Mouse (Mus musculus): ENCODE results near the gene Cbfa2t2. TPM values are rescaled to one million over a fixed set of nuclear protein-coding genes. Genes with fewer than 3 reads are reported as not detected.

The Cbfa2t2 gene
- polyA plus RNA-seq, 1 experiment from 2014 or later: 10.3 TPM

DNA sequence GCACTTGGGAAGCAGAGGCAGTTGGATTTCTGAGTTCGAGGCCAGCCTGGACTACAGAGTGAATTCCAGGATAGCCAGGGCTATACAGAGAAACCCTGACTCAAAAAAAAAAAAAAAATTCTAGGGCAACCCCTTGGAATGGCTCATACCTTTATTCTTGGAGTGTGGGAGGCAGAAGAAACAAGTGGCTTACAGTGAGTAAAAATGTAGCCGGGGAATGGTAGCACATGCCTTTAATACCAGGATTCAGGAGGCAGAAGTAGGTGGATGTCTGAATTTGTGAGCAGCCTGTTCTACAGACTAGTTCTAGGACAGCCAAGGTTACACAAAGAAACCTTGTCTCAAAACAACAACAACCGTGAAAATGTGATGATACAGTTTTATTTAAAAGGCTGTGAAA, 64.5 kb downstream of the Cbfa2t2 start:
- no peak overlapping the region for H3K4me2 ChIP-seq (replicated peaks; ENCODE audit: low read depth)
- no peaks in the 10 kb centered on the region for H3K27me3 ChIP-seq (ENCODE audit: control insufficient read depth, insufficient read depth, low read length)
- H3K9ac ChIP-seq (ENCODE audit: low read length): no peak overlapping the region
- WGBS: 93% methylated on average over 3 of the region's 3 CpGs
- no peaks in the 10 kb centered on the region for H3K4me1 ChIP-seq (replicated peaks; ENCODE audit: control insufficient read depth, insufficient read depth)
- no peak overlapping the region for H3K4me3 ChIP-seq (ENCODE audit: low read depth, low read length)
- no peak for ATAC-seq (ENCODE audit: low FRiP score, low TSS enrichment)
- no peaks in the 10 kb centered on the region for H3K36me3 ChIP-seq (ENCODE audit: control insufficient read depth, insufficient read depth, low read length)
- no peak overlapping the region for H3K27ac ChIP-seq (replicated peaks)
- no peaks in the 10 kb centered on the region for H3K9me3 ChIP-seq (ENCODE audit: control insufficient read depth, low read length)
- no peak for DNase-seq (ENCODE audit: low spot score)
- TF ChIP-seq CTCF (IDR thresholded peaks at IDR 0.05; ENCODE audit: low read depth) (no peak), EP300 (optimal IDR thresholded peaks at IDR 0.05) (no peak)

DNA sequence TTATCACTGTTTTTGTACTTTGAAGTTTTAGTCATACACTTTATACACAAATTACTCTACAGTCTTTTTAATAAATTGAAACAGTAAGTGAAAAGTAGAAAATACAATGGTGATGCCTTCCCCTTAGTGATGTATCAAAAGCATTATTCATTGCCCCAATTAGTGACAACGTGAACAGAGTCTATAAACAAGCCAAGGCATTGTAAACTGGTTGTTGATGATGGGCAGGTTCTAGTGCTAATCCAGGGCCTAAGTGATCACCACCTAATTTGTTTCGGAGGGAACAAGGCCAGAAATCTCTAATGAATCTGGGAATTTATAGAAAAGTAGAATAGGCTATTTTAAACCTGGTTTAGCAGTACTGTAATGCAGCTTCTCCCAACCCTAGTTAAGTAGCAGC, 70.8 kb downstream of the Cbfa2t2 start:
- Histone ChIP-seq H3K9ac (ENCODE audit: low read length) (no peak overlapping the region), H3K27ac (replicated peaks) (no peak overlapping the region), H3K4me3 (ENCODE audit: low read depth, low read length) (no peak overlapping the region), H3K4me2 (replicated peaks; ENCODE audit: low read depth) (no peak overlapping the region), H3K27me3 (ENCODE audit: control insufficient read depth, insufficient read depth, low read length) (no peaks in the 10 kb centered on the region), H3K4me1 (replicated peaks; ENCODE audit: control insufficient read depth, insufficient read depth) (no peaks in the 10 kb centered on the region), H3K36me3 (ENCODE audit: control insufficient read depth, insufficient read depth, low read length) (peaks cover 3% of the 10 kb centered on the region; the same call in 1 of the 2 replicates), H3K9me3 (ENCODE audit: control insufficient read depth, low read length) (no peaks in the 10 kb centered on the region)
- DNase-seq (ENCODE audit: low spot score): no peak
- ATAC-seq (ENCODE audit: low FRiP score, low TSS enrichment): no peak
- TF ChIP-seq EP300 (optimal IDR thresholded peaks at IDR 0.05): no peak
- no peak for TF ChIP-seq CTCF (IDR thresholded peaks at IDR 0.05; ENCODE audit: low read depth)
- WGBS: 71% methylated on average over 2 of the region's 2 CpGs

DNA sequence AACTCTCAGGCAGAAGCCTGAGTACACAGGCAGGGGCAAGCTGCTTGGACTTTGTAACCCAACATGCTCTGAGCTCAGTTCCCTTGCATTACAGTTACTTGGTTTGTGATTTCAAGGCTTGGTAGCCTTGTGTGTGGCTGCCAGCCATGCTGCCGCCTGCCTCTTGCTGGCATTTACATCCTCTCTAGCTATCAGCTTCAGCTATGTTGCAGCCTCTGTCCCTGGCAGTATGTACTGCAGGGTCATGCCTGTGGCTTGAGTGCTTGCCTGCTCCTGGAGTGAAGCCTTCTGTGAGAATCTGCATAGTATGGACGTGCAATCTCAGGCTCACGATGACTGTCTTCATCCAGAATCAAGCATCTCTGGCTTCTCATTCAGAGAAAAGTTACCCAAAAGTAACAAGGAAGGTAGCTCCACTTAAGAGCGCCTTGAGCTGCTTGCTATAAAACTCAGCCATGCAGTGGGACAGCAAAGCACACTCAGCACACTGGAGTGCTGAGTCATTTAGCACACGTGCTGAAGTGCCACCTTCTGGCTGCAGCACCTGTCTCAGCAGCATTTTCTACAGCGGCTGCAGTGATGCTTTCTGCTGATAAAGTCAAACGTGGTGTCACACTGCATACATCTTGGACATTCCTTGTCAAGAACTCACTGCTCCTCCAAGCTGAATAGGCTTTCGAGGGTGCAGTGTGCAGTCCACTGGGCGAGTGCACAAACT, 71.4 kb downstream of the Cbfa2t2 start:
- TF ChIP-seq CTCF (IDR thresholded peaks at IDR 0.05; ENCODE audit: low read depth): peak; percentile 61
- TF ChIP-seq EP300 (optimal IDR thresholded peaks at IDR 0.05): no peak
- Histone ChIP-seq H3K4me2 (replicated peaks; ENCODE audit: low read depth) (no peak overlapping the region), H3K4me1 (replicated peaks; ENCODE audit: control insufficient read depth, insufficient read depth) (no peaks in the 10 kb centered on the region), H3K36me3 (ENCODE audit: control insufficient read depth, insufficient read depth, low read length) (peaks cover 5% of the 10 kb centered on the region; the same call in 1 of the 2 replicates), H3K9me3 (ENCODE audit: control insufficient read depth, low read length) (no peaks in the 10 kb centered on the region), H3K27me3 (ENCODE audit: control insufficient read depth, insufficient read depth, low read length) (no peaks in the 10 kb centered on the region), H3K4me3 (ENCODE audit: low read depth, low read length) (no peak overlapping the region), H3K27ac (replicated peaks) (no peak overlapping the region), H3K9ac (ENCODE audit: low read length) (no peak overlapping the region)
- ATAC-seq (ENCODE audit: low FRiP score, low TSS enrichment) (peak; percentile 65), DNase-seq (ENCODE audit: low spot score) (peak; percentile 43)
- 70% methylated on average over 9 of the region's 9 CpGs for WGBS

DNA sequence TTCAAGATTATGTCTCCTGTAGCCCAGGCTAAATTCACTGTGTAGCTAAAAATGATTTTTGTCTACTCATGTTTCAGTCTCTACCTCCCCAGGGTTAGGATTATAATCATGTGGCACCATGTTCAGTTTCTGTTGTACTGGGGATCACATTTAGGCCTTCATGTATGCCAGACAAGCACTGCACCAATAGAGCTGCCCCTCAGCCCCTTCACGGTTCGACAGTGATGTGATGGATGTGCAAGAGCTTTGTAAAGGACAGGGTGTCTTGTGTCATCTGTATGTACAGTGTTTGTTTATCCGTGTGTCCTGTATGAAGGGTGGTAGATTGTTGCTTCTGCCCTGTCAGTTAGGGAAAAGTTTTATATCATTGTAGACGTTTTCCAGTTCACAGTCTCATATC, 72.2 kb downstream of the Cbfa2t2 start:
- no peak for DNase-seq (ENCODE audit: low spot score)
- Histone ChIP-seq H3K9me3 (ENCODE audit: control insufficient read depth, low read length) (no peaks in the 10 kb centered on the region), H3K4me2 (replicated peaks; ENCODE audit: low read depth) (no peak overlapping the region), H3K36me3 (ENCODE audit: control insufficient read depth, insufficient read depth, low read length) (peaks cover 5% of the 10 kb centered on the region; the same call in 1 of the 2 replicates), H3K27ac (replicated peaks) (no peak overlapping the region), H3K27me3 (ENCODE audit: control insufficient read depth, insufficient read depth, low read length) (no peaks in the 10 kb centered on the region), H3K4me3 (ENCODE audit: low read depth, low read length) (no peak overlapping the region), H3K9ac (ENCODE audit: low read length) (no peak overlapping the region), H3K4me1 (replicated peaks; ENCODE audit: control insufficient read depth, insufficient read depth) (no peaks in the 10 kb centered on the region)
- TF ChIP-seq CTCF (IDR thresholded peaks at IDR 0.05; ENCODE audit: low read depth): no peak
- TF ChIP-seq EP300 (optimal IDR thresholded peaks at IDR 0.05): no peak
- WGBS: 84% methylated on average over 4 of the region's 4 CpGs
- ATAC-seq (ENCODE audit: low FRiP score, low TSS enrichment): no peak

DNA sequence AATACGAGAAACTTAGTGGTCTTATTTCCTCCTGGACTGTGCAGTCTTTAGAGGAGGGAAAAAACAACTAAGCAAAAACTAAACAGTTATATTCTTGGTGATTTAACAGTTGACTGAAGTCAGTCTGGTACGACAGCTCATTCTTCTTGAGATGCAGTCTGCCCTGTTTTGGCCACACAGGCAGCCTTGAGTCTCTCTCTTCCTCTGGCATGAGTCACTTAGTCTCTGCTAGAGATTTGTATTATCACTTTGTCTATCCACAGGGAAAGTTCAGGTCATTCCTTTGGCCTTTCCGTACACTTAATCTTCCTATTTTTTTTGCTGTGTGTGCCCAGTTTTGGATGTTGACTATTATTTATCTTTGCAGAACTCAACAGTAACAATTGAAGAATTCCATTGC, 73.9 kb downstream of the Cbfa2t2 start:
- WGBS: 86% methylated on average over 3 of the region's 3 CpGs
- no peaks in the 10 kb centered on the region for H3K27me3 ChIP-seq (ENCODE audit: control insufficient read depth, insufficient read depth, low read length)
- no peak for DNase-seq (ENCODE audit: low spot score)
- no peaks in the 10 kb centered on the region for H3K9me3 ChIP-seq (ENCODE audit: control insufficient read depth, low read length)
- H3K4me2 ChIP-seq (replicated peaks; ENCODE audit: low read depth): no peak overlapping the region
- no peak overlapping the region for H3K4me3 ChIP-seq (ENCODE audit: low read depth, low read length)
- TF ChIP-seq EP300 (optimal IDR thresholded peaks at IDR 0.05) (no peak), CTCF (IDR thresholded peaks at IDR 0.05; ENCODE audit: low read depth) (no peak)
- ATAC-seq (ENCODE audit: low FRiP score, low TSS enrichment): no peak
- H3K27ac ChIP-seq (replicated peaks): no peak overlapping the region
- no peaks in the 10 kb centered on the region for H3K4me1 ChIP-seq (replicated peaks; ENCODE audit: control insufficient read depth, insufficient read depth)
- peaks cover 5% of the 10 kb centered on the region; the same call in 1 of the 2 replicates for H3K36me3 ChIP-seq (ENCODE audit: control insufficient read depth, insufficient read depth, low read length)
- no peak overlapping the region for H3K9ac ChIP-seq (ENCODE audit: low read length)

DNA sequence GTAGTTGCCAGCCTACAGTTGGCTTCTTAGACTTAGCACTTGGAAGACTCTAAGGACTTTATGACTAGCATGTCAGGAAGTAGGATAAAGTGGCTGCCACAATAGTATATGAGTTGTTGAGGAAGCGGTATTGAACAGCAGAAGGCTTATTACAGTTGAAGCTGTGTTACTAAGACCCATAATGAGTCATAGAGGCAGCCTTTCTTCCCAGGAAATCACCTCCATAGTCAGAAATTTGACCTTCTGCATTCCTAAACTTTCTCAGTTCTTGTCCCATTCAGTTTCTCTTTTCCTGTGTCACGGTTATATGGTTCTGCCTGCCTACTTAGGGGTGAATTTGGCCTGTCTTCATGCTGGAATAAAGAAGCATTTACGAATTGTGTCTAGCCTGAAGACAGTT, 80.7 kb downstream of the Cbfa2t2 start:
- 71% methylated on average over 3 of the region's 3 CpGs for WGBS
- H3K27me3 ChIP-seq (ENCODE audit: control insufficient read depth, insufficient read depth, low read length): no peaks in the 10 kb centered on the region
- ATAC-seq (ENCODE audit: low FRiP score, low TSS enrichment) (no peak), DNase-seq (ENCODE audit: low spot score) (no peak)
- H3K4me2 ChIP-seq (replicated peaks; ENCODE audit: low read depth): no peak overlapping the region
- no peak overlapping the region for H3K4me3 ChIP-seq (ENCODE audit: low read depth, low read length)
- TF ChIP-seq CTCF (IDR thresholded peaks at IDR 0.05; ENCODE audit: low read depth) (no peak), EP300 (optimal IDR thresholded peaks at IDR 0.05) (no peak)
- no peak overlapping the region for H3K27ac ChIP-seq (replicated peaks)
- H3K9me3 ChIP-seq (ENCODE audit: control insufficient read depth, low read length): no peaks in the 10 kb centered on the region
- H3K9ac ChIP-seq (ENCODE audit: low read length): no peak overlapping the region
- H3K4me1 ChIP-seq (replicated peaks; ENCODE audit: control insufficient read depth, insufficient read depth): no peaks in the 10 kb centered on the region
- 0 out of 2 replicates have a peak, but pooled peaks cover 2% of the 10 kb centered on the region for H3K36me3 ChIP-seq (ENCODE audit: control insufficient read depth, insufficient read depth, low read length)

Measured in stomach, postnatal 0 days (tissue).